Mouse (Mus musculus): ENCODE results near the gene Mapk9.
"Not testable (repeated sequence)": the region's sequence is repeated elsewhere in the genome, so short reads cannot be mapped to it uniquely, and the experiment has no call there.

Mapk9 gene

DNA sequence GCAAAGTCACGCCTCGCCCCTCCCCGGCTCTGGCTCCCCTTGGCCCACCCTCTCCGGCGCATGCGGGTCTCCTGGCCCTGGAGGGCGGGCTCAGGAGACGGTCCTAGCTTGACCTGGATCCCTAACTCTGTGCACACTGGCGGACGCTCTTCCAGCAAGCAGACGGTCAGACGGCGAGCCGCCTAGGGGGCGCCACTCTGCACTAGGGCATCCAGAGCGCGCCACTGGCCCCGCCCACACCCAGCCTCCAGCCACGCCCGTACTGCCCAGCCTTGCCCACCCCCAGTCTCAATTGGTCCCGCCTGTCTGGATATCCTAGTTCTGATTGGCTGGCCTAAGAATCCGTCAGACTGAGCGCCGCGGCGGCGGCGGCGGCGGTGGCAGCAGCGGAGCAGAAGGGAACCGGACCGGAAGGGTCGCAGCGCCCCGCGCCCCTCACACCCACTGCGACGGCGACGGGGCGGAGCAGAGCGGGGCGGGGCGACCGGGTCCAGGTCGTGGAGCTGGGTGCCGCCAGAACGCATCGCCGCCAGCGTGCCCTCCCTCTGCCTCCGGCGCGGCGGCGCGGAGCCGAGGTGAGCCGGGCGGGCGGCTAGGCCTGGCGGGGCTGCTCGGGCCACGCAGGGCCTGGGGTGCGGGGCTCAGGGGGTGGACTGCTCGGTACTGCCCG is at the start of gene Mapk9:
Gene Mapk9, plus strand, starts transcription at position 351 of the 670 bp plus-strand sequence.
- DNase-seq (ENCODE audit: low spot score in 2 of 2), result peak; percentile 98

DNA sequence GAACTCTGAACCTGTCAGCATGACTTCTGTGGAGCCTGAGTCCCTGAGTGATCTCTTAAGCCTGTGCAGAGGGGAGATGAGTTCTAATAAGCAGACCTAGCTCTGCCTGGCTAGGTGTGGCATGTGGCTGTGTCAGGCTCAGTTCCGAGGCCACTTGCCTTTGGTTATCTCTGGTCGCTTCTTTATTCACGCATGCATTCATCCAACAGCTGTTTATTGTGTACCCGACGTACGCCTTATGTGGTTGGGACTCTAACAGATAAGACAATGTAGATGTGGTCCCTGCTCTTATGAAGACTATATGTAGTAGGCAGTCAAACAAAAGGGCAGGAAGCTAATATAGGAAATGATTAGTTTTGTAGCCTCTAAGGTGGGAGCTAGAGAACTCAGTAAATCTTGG is 47.6 kb upstream of the Mapk9 start:
- DNase-seq (ENCODE audit: low spot score in 2 of 2), result no peak

DNA sequence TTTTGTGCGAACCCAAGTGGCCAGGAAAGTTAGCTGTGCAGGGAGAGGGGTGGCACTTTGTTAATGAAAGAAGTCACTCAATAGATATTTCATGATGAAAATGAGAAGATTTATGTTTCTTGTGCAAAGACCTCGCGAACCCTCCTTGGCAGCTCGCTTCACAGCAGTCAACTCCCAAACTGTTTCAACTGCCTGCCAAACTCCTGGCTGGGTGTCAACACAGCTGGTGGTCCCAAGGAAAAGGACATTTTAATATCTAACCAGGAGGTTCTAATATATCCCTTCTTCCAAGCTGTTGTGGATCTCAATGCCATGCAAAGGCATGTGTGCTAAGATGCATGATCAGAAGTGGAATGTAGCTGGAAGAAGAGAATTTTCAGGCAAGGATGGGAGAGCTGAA is 45.0 kb upstream of the Mapk9 start:
- DNase-seq (ENCODE audit: low spot score in 2 of 2), result peak in 1 of 2 experiments; percentile 44

DNA sequence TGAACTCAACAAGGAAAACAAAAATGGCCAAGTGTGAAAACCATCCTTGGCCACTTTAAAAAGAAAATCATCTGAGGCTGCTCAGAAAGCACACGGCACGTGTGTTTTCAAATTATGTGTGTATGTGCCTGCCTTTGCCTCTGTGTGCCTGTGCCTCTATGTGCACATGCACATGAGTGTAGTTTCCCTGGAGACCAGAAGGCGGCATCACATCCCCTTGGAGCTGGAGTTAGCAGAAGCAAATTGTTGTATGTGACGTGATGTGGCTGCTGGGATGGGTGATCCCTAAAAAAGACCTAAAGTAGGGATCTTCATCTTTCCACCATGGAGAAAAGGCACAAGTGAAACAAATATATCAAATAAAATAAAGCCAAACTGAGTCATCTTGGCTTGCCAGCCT is 42.8 kb upstream of the Mapk9 start:
- DNase-seq (ENCODE audit: low spot score in 2 of 2), result no peak

DNA sequence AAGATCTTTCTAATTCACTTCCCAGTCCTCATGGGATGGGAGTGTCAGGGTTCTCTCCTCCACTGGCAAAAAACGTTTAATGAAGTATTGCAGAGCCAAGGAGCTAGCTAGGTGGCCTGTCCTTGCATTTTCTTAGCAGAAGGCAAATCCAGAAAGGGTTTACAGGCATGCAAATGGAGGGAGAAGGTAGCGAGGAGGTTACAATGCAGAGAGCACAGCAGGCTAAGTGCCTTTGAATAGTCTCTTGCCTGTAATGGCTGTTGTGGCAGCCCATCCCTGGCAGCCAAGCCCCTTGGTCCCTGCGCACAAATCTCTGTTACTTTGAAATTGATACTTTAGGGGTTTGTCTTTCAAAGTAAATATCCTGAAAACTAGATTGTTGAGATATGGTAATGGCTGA is 40.3 kb upstream of the Mapk9 start:
- DNase-seq (ENCODE audit: low spot score in 2 of 2), result no peak

DNA sequence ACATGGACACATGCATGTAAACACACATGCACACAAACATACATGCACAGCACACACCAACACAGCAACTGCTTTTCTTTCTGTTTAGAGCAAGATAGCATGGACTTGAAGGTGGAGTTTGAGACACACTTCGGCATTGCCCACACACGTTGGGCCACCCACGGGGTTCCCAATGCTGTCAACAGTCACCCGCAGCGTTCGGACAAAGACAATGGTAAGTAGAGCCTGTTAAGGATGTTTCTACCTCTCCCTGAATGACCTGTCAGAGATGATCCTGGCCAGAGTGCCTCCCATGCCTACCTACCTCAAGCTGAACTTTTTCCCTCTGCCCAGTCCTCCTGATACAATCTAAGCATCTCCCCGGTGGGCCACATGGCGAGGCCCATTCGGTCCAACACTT is 37.6 kb upstream of the Mapk9 start:
- DNase-seq (ENCODE audit: low spot score in 2 of 2), result no peak

DNA sequence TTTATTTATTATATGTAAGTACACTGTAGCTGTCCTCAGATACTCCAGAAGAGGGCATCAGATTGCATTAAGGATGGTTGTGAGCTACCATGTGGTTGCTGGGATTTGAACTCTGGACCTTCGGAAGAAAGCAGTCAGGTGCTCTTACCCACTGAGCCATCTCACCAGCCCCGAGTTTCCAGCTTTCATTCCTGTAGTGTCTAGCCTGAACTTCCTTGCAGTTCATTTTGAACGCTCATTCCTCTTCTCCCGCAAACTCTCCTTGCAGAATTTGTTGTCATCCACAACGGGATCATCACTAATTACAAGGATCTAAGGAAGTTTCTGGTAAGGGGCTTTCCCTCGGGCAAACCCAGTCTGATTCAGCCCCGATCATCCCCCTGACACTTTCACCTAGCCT is 35.9 kb upstream of the Mapk9 start:
- not testable (repeated sequence) for DNase-seq (ENCODE audit: low spot score in 2 of 2)

DNA sequence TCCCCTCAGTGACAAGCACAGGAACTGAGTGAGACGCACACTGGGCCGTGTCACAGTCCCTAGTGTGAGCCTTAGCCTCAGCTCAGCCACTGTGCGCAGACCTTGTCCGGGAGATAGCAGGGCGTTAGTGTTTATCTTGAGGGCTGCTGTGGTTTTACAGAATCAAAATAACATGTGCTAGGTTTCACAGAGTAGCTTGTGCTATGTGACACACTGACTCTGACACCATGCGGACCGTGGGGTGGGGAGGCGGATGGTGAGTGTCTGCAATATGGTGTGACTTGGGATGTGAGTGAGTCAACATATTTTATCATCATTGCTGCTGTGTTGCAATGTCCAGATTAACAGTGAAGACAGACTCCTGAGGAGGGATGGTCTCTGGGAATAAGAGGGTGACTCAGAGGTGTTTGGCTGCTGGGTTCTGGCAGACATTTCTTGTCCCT is 35.4 kb upstream of the Mapk9 start:
- DNase-seq (ENCODE audit: low spot score in 2 of 2), result no peak

DNA sequence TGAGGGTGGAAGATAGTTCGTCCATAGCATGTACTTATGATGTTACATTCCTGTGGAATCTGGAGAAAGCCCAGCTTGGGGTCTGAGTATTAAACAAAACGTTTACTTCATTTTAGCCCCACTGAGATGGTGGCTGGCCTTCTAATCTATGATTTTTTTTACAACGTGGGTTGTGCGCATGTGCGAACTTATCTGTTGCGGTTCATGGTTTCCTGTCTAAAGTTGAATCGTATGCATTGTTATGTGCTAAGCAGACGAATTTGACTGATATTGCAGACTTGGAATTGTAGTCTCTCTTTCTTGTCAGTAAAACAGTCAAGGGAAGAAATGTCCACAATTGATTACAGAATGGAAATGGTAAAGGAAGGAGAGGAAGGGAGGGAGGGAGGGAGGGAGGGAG is 34.7 kb upstream of the Mapk9 start:
- DNase-seq (ENCODE audit: low spot score in 2 of 2), result no peak

DNA sequence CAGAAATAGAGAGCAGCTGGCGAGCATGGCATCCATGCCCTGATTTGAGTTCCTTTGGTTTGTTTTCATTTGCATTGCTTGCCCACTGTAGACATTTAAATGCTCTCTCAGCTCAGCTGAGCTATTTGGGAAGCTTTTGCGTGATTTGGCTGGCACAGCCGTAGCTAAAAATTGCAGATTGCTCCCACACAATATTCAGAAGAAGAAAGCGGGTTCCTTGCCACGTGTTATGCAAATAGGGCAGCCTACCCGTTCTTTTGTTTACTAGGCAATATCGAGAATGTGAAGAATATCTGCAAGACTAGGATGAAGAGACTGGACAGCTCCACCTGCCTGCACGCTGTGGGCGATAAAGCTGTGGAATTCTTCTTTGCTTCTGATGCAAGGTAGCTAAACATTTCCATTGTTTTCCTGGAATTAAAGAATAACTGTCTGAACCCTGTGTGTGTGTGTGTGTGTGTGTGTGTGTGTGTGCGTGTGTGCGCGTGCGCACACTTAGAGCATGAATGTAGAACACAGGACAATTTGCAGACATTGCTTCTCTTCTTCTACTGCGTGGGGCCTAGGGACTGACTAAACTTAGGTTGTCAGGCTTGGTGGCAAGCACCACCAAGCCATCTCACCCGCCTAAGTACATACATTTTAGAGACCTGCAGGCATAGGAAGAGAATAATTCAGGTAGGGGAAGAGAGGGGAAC is 27.5 kb upstream of the Mapk9 start:
- peak; percentile 82 to 91 for DNase-seq (ENCODE audit: low spot score in 2 of 2)

DNA sequence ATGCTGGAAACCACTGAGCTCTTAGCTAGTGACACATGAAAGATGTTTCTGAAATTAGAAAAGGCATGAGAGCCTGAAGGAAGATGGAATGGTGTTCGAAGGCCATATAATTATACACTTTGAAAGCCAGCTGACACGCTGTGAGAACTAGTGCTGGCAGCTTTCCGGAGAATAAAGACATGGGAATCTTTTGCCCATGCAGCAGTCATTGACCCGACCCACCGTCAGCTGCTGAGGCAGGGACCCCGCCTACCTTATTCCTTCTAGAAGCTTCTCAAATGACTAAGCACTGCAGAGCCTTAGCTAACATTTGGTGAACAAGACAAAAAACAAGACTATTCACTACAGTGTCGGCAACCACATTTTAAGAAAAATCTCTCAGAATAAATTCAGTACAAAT is 26.9 kb upstream of the Mapk9 start:
- peak; percentile 54 to 69 for DNase-seq (ENCODE audit: low spot score in 2 of 2)

DNA sequence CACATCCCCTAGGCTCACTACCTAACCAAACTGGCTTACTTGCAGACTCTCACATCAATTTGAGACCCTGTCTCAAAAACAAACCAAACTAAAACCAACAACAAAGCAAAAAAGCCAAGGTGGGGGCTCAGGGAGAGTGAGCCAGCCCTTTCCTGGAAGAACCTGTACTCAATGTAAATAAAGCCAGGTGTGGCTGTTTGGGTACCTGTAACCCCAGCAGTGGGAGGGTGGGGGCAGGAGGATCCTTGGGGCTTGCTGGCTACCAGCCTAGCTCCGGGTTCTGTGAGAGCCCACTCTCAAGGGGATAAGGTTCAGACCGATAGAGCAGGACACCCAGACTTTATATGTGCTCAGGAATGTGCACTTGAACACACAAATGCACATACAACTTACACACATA is 25.6 kb upstream of the Mapk9 start:
- DNase-seq (ENCODE audit: low spot score in 2 of 2), result no peak

DNA sequence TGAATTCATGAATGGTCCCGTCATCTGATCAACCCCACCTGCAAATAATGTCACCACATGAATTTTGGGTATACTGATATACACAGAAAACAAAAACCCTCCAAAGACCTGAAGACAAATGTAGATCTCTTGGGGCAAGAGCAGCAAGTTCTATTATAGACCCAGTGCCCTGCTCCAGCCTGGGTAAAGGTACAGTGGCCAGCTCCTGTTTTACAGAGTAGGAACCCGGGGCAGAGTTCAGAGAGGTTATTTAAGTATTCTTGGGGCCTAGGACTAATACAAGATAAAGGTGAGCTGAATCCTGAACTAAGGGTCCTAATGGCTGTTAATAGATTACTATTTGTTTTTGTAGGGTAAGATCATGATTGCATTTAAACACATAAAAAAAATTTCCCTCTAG is 25.0 kb upstream of the Mapk9 start:
- no peak for DNase-seq (ENCODE audit: low spot score in 2 of 2)

DNA sequence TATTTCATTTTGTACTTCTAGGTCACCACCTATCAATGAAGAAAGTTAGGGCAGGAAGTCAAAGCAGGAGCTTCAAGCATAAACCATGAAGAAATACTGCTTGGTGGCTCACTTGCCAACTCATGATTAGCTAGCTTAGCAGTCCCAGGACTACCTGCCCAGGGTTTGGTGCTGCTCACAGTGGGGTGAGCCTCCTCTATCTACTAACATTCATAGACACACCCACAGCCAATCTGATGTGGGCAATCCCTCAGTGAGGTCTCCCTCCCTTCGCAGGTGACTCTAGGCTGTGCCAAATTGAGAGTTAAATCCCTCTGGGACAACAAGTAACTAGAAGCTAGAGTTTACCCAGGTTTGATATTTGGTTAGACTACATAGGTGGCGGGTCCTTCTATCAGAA is 24.2 kb upstream of the Mapk9 start:
- DNase-seq (ENCODE audit: low spot score in 2 of 2), result no peak

DNA sequence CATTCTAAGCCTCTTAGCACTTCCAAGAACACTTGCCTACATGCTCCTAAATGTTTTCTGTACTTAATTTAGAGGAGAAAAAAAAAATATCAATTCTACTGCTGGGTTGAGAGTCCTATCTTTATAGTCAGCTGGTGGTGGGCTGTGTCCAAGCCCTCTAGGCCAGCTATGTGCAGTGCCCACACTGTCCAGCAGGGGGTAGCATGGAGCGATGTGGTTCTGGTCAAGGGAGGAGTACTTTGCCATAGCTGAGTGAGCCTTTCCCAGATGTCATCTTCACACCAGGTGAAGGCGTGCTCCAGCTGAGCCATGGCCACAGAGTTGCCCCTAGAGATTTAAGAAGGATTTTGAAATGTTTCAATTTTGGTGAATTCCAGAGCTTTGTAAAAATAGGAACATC is 21.7 kb upstream of the Mapk9 start:
- DNase-seq (ENCODE audit: low spot score in 2 of 2), result peak in 1 of 2 experiments; percentile 49

DNA sequence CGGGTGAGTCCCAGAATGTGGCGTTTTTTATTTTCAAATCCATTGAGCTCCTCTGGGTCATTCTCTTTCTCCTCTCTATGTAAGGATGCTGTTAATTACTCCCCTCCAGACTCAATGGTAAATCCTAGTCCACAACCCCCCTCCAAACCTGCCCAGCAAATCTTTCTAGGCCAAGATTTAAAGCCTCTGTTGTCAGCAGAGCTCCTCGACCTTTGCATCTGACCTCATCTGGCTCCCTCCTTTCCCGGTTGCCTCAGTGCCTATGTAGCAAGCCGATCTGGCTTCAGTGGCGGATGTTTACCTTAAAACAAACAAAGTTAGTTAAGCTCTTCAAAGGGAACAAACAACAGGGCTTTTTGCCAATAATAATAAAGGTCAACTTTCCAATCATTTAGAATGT is 19.3 kb upstream of the Mapk9 start:
- DNase-seq (ENCODE audit: low spot score in 2 of 2), result no peak

DNA sequence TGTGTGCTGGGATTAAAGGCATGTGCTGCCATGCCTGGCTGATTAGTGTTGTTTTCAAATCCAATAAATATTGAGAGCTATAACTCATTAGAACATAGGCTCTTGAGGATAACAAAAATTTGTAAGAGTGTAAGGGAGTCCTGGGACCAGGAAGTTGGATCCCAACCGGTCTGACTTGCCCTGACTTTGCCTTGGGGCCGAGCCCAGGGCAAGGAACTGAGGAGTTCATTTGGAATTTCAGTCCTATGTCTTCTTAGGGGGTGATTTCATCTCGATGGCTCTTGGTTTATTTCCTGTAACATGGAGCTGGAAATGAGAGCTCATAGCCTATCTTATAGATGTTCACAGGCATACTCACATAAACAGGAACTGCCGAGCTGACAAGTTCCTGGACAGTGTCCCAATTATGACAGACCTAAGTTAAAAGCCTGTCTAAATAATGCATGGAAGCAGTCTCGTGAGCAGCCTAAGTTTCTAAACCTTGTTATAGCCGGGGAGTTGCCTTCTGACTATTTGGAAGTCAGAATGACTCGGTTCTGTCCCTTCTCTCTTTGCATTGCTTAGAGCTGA is 17.3 kb upstream of the Mapk9 start:
- no peak for DNase-seq (ENCODE audit: low spot score in 2 of 2)

DNA sequence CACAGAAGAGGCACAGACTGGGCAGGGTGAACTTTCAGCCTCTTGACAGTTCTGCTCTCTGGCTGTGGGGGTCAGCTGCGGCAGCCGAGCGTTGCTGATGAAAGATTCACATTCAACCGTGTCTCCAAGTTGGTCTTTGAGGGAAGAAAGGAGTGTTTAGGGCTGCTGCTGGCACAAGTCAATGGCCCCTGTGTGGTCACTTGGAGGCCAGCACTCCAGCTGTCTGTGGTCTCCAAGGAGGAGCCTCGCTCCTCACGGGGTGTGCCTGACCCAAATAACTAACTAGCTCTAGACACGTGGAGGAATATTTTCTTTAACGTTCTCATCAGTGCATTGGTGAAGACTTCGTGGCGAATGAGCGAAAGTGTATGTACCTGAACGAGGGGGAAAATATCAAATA is 14.6 kb upstream of the Mapk9 start:
- peak; percentile 43 to 54 for DNase-seq (ENCODE audit: low spot score in 2 of 2)

DNA sequence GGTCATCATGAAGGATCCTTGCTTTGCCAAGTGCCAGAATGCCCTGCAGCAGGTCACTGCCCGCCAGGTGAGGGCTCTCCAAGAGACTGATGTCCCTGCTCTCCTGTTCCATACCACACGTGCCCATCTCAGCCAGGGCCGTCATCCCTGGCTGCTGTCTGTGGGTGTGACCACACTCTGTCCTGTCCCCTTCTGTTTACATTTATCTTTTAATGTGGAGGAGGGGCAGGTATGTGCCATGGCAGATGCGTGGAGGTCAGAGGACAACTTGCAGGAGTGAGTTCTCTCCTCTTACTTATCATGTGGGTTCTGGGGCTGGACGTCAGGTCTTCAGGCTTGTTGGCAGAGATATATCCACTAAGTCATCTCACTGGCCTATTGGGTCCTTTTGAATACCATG is 13.6 kb upstream of the Mapk9 start:
- no peak for DNase-seq (ENCODE audit: low spot score in 2 of 2)

DNA sequence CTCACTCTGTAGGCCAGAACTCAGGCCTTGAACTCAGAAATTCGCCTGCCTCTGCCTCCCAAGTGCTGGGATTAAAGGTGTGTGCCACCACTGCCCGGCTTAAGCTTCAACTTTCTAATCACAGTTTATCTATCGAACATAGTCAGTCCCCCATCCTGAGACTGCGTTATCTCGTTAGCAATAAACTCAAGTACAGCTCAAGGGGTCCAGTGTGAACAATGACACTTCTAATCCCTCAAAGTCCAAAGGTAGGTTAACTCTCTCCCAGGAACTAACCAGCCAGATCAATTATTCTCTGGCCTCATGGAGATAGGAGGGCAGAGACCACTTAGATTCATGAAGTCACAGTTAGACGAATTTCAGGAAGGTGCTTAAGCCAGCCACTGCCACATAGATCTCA is 12.3 kb upstream of the Mapk9 start:
- no peak for DNase-seq (ENCODE audit: low spot score in 2 of 2)

DNA sequence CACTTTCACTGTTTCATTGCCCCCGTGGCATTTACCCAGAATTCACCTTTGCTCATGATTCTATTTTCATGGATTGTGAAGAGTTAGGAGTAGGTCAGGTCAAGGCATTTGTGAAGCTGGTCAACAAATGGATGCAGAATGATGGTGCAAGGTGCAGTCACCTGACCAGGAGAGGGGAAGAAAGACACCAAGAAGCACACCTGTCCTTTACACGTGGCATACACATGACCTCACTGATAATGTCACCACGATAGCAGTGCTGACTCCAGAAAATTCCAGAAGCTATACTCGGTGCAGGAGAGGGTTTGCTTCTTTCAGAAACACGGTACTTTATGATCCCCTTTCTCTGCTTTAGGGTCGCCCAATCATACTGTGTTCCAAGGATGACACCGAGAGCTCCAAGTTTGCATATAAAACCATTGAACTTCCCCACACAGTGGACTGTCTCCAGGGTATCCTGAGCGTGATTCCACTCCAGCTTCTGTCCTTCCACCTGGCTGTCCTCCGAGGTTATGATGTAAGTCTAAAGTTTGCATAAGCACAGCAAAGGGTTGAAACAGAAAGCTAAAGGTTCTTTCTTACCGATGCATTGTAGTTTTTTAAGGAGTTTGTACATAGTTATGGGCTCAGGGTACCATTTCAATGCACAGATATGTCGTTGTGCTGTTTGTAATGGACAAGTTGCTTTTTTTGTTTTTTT is 11.1 kb upstream of the Mapk9 start:
- DNase-seq (ENCODE audit: low spot score in 2 of 2), result no peak

DNA sequence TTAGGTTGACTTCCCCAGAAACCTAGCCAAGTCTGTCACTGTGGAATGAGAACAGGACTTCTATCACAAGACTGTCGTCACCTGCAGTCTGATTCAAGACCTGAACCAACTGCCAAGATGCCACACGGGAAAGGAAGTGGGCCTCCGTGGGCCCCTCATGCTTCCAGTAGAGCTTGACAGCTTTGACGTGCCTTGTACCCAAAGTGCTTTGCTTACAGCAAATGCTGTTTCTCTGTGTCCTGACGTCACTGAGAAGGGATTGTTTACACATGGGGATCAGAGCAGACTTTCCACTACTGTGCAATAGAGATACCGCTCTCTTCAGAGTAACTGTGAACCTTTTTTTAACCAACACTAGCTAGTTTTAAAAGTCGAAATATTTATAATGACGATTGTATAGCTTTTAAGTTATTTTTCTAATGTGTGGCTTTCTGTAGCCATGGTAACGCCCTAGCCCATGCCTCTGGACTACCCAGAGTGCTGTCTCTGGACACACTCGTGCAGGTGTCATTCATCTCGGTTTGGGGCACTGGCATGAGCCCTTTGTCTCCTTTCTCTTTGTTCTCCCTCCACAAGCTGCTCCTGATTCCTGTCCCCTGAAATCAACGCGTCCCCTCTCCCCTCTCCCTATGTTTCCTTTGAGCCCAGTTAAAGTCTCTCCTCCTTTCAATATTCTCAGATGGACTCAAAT is 8.7 kb upstream of the Mapk9 start:
- no peak for DNase-seq (ENCODE audit: low spot score in 2 of 2)
